ENCODE assay signal across 8 mouse cellular contexts in genomic region chr17:63501091-63501490, GRCm38 (mm10). TPM values are rescaled to one million over a fixed set of nuclear protein-coding genes. Genes with fewer than 3 reads are reported as not detected.
A peak's percentile ranks its signal among the peaks of the same experiment; 100 is the strongest.
DNase-seq lines count a peak whose midpoint lies in the region; ATAC-seq lines count a peak whose summit lies in the region.

No protein-coding gene starts in this region.

- H3K4me1 ChIP-seq in intestine, embryonic 14.5 days (replicated peaks; ENCODE audit: control insufficient read depth, insufficient read depth, low read length) = peaks cover 23% of the 10 kb centered on the region
- peaks cover 9% of the 10 kb centered on the region for H3K4me1 ChIP-seq in intestine, embryonic 15.5 days (replicated peaks)
- peaks cover 35% of the 10 kb centered on the region for H3K4me1 ChIP-seq in embryonic facial prominence, embryonic 10.5 days
- peaks cover 25% of the 10 kb centered on the region for H3K4me1 ChIP-seq in hindbrain, embryonic 16.5 days (ENCODE audit: control insufficient read depth, insufficient read depth, low read depth, low read length)
- H3K4me1 ChIP-seq in midbrain, embryonic 14.5 days (ENCODE audit: control insufficient read depth, insufficient read depth, low read length) = peaks cover 25% of the 10 kb centered on the region

- H3K4me2 ChIP-seq in intestine, embryonic 14.5 days (ENCODE audit: low read length) = peak overlapping the region; percentile 61; the same call in 1 of the 2 replicates
- no peak overlapping the region for H3K4me2 ChIP-seq in intestine, embryonic 15.5 days (replicated peaks)
- peak overlapping the region; percentile 81 for H3K4me2 ChIP-seq in hindbrain, embryonic 16.5 days (ENCODE audit: low read length)
- peak overlapping the region; percentile 79 for H3K4me2 ChIP-seq in midbrain, embryonic 14.5 days (ENCODE audit: low read length)

- H3K4me3 ChIP-seq in intestine, embryonic 14.5 days (ENCODE audit: low read depth, low read length) = no peak overlapping the region
- H3K4me3 ChIP-seq in intestine, embryonic 15.5 days (replicated peaks) = no peak overlapping the region
- peak overlapping the region; percentile 91 for H3K4me3 ChIP-seq in embryonic facial prominence, embryonic 10.5 days
- H3K4me3 ChIP-seq in hindbrain, embryonic 16.5 days (ENCODE audit: low read length) = peak overlapping the region; percentile 61; the same call in 1 of the 2 replicates
- peak overlapping the region; percentile 96 for H3K4me3 ChIP-seq in midbrain, embryonic 14.5 days (replicated peaks; ENCODE audit: low read depth, low read length)

- no peak for DNase-seq in intestine, embryonic 14.5 days (ENCODE audit: low spot score)
- no peak for DNase-seq in embryonic facial prominence, embryonic 10.5 days (ENCODE audit: low spot score)
- no peak for DNase-seq in midbrain, embryonic 14.5 days
- DNase-seq in left cerebral cortex, postnatal 14 days (ENCODE audit: low spot score in 2 of 2) = no peak
- no peak for DNase-seq in adrenal gland, postnatal 36 days

- no peaks in the 10 kb centered on the region for H3K36me3 ChIP-seq in intestine, embryonic 14.5 days (ENCODE audit: control insufficient read depth, insufficient read depth, low read length)
- H3K36me3 ChIP-seq in intestine, embryonic 15.5 days = no peaks in the 10 kb centered on the region
- peaks cover 14% of the 10 kb centered on the region; the same call in 1 of the 2 replicates for H3K36me3 ChIP-seq in embryonic facial prominence, embryonic 10.5 days (replicated peaks)
- H3K36me3 ChIP-seq in hindbrain, embryonic 16.5 days (ENCODE audit: control insufficient read depth, insufficient read depth, low read length) = no peaks in the 10 kb centered on the region
- no peaks in the 10 kb centered on the region for H3K36me3 ChIP-seq in midbrain, embryonic 14.5 days (ENCODE audit: control insufficient read depth, insufficient read depth, low read length)

- H3K27me3 ChIP-seq in intestine, embryonic 14.5 days (replicated peaks; ENCODE audit: control insufficient read depth, insufficient read depth, low read length) = no peaks in the 10 kb centered on the region
- H3K27me3 ChIP-seq in intestine, embryonic 15.5 days (replicated peaks) = no peaks in the 10 kb centered on the region
- H3K27me3 ChIP-seq in embryonic facial prominence, embryonic 10.5 days (replicated peaks; ENCODE audit: low read depth, poor library complexity, severe bottlenecking) = no peaks in the 10 kb centered on the region
- no peaks in the 10 kb centered on the region for H3K27me3 ChIP-seq in hindbrain, embryonic 16.5 days (replicated peaks; ENCODE audit: control insufficient read depth, insufficient read depth, low read length)
- no peaks in the 10 kb centered on the region for H3K27me3 ChIP-seq in midbrain, embryonic 14.5 days (ENCODE audit: control insufficient read depth, insufficient read depth, low read length)

- 89% methylated on average over 6 of the region's 6 CpGs for WGBS in intestine, embryonic 14.5 days
- 95% methylated on average over 6 of the region's 6 CpGs for WGBS in intestine, embryonic 15.5 days
- WGBS in embryonic facial prominence, embryonic 10.5 days = 89% methylated on average over 6 of the region's 6 CpGs
- WGBS in hindbrain, embryonic 16.5 days = 86% methylated on average over 6 of the region's 6 CpGs
- WGBS in midbrain, embryonic 14.5 days = 95% methylated on average over 6 of the region's 6 CpGs

- no peak overlapping the region for H3K27ac ChIP-seq in intestine, embryonic 14.5 days (ENCODE audit: low read depth)
- no peak overlapping the region for H3K27ac ChIP-seq in intestine, embryonic 15.5 days
- H3K27ac ChIP-seq in embryonic facial prominence, embryonic 10.5 days (replicated peaks) = no peak overlapping the region
- H3K27ac ChIP-seq in hindbrain, embryonic 16.5 days (ENCODE audit: low read depth, low read length) = no peak overlapping the region
- peak overlapping the region; percentile 98; the same call in 1 of the 2 replicates for H3K27ac ChIP-seq in midbrain, embryonic 14.5 days (replicated peaks; ENCODE audit: low read depth, low read length)

- intact Hi-C loops in left cerebral cortex, postnatal 14 days (cut with DNase I) = no loop called here

- no peak for ATAC-seq in intestine, embryonic 14.5 days (replicated peaks; ENCODE audit: low FRiP score, low TSS enrichment, low read depth)
- ATAC-seq in intestine, embryonic 15.5 days = no peak
- no peak for ATAC-seq in hindbrain, embryonic 16.5 days
- ATAC-seq in midbrain, embryonic 14.5 days (ENCODE audit: low FRiP score, low TSS enrichment) = no peak
- no peak for ATAC-seq in cerebellum, adult (ENCODE audit: insufficient number of reproducible peaks, low FRiP score, low TSS enrichment)

- no peaks in the 10 kb centered on the region for H3K9me3 ChIP-seq in intestine, embryonic 14.5 days (ENCODE audit: control insufficient read depth, low read length)
- H3K9me3 ChIP-seq in intestine, embryonic 15.5 days = no peaks in the 10 kb centered on the region
- no peaks in the 10 kb centered on the region for H3K9me3 ChIP-seq in embryonic facial prominence, embryonic 10.5 days
- no peaks in the 10 kb centered on the region for H3K9me3 ChIP-seq in hindbrain, embryonic 16.5 days (ENCODE audit: control insufficient read depth, low read length)
- H3K9me3 ChIP-seq in midbrain, embryonic 14.5 days (ENCODE audit: control insufficient read depth, low read length) = no peaks in the 10 kb centered on the region

- H3K9ac ChIP-seq in intestine, embryonic 14.5 days (ENCODE audit: low read length) = no peak overlapping the region
- H3K9ac ChIP-seq in intestine, embryonic 15.5 days = no peak overlapping the region
- H3K9ac ChIP-seq in hindbrain, embryonic 16.5 days (ENCODE audit: low read depth, low read length) = no peak overlapping the region
- H3K9ac ChIP-seq in midbrain, embryonic 14.5 days (replicated peaks; ENCODE audit: low read length) = no peak overlapping the region; the same call in 1 of the 2 replicates

RNA-seq across cellular contexts. Expression of gene Fbxl17, which starts 1.3 kb away (rescaled TPM):
- 7.5 and 8.9 TPM in 2 replicates for polyA plus RNA-seq in intestine, embryonic 14.5 days (2014; fragmentation: Nextera tagmentation; extraction: Ambion mirVana)
- polyA plus RNA-seq in intestine, embryonic 15.5 days (2015; fragmentation: Nextera tagmentation; extraction: Ambion mirVana) = 4.4 and 4.6 TPM in 2 replicates
- 3.4 and 3.8 TPM in 2 replicates for polyA plus RNA-seq in embryonic facial prominence, embryonic 10.5 days (2016; fragmentation: Nextera tagmentation; extraction: Ambion mirVana)
- 9.5 and 10.5 TPM in 2 replicates for polyA plus RNA-seq in hindbrain, embryonic 16.5 days (2015; fragmentation: Nextera tagmentation; extraction: Ambion mirVana)
- polyA plus RNA-seq in midbrain, embryonic 14.5 days (2014; fragmentation: Nextera tagmentation; extraction: Ambion mirVana) = 41.4 and 53.5 TPM in 2 replicates
- total RNA-seq in left cerebral cortex, postnatal 14 days (2021) = 10 to 100 TPM; 58.0 to 59.9 TPM
- total RNA-seq in adrenal gland, postnatal 36 days (2021) = 10 to 100 TPM; 33.2 to 36.1 TPM

Comparison
In these comparisons a context has a peak if more than half of its experiments do, and no peak if none do; other contexts are left out.
1. H3K4me3 ChIP-seq: peak in embryonic facial prominence, embryonic 10.5 days (single experiment), hindbrain, embryonic 16.5 days (single experiment) and midbrain, embryonic 14.5 days (single experiment); none in intestine, embryonic 14.5 days (single experiment) and intestine, embryonic 15.5 days (single experiment).